Mouse (Mus musculus): ENCODE data around the gene Kdsr. TPM values are rescaled to one million over a fixed set of nuclear protein-coding genes. Genes with fewer than 3 reads are reported as not detected.

Kdsr gene
- polyA plus RNA-seq, 1 experiment from 2014 or later = 9.0 TPM

Other genes starting within 250 kb of the Kdsr start
- gene Bcl2, start 45.5 kb downstream of the Kdsr start, polyA plus RNA-seq (2014; fragmentation: Nextera tagmentation; extraction: Ambion mirVana) = 6.9 and 7.4 TPM in 2 replicates
- gene Vps4b, start 37.0 kb upstream of the Kdsr start, polyA plus RNA-seq (2014; fragmentation: Nextera tagmentation; extraction: Ambion mirVana) = 70.7 and 75.4 TPM in 2 replicates
- not detected in 2 replicates for gene Serpinb5, start 101.4 kb upstream of the Kdsr start, polyA plus RNA-seq (2014; fragmentation: Nextera tagmentation; extraction: Ambion mirVana)
- not detected in 2 replicates for gene Serpinb12, start 174.7 kb upstream of the Kdsr start, polyA plus RNA-seq (2014; fragmentation: Nextera tagmentation; extraction: Ambion mirVana)
- gene Serpinb13, start 221.3 kb upstream of the Kdsr start, polyA plus RNA-seq (2014; fragmentation: Nextera tagmentation; extraction: Ambion mirVana) = not detected in 2 replicates

All from forebrain, embryonic 11.5 days (tissue).